Mouse (Mus musculus): ENCODE data around the gene Cacnb3. TPM values are rescaled to one million over a fixed set of nuclear protein-coding genes. Genes with fewer than 3 reads are reported as not detected.
A peak's percentile ranks its signal among the peaks of the same experiment; 100 is the strongest.

Cacnb3 gene
- polyA plus RNA-seq, 1 experiment from 2014 or later = 41.3 TPM

DNA sequence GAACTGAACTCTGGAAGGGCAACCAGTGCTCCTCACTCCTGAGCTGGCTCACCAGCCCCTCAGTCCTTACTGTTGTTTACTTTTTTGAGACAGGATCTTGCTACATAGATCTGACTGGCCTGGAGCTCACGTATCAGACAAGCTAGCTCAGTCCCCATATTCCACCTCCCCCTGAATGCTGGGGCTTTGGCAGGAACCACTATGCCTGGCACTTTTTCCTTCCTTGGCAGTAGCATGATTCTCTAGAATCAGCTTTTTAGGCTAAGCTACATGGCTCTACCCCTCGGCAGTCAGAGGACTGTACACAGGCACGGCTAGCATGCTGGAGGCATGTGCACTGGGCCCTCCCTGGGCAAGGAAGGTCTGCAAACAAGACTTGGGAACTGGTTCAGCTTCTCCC is 17.4 kb downstream of the Cacnb3 start:
- no peak overlapping the region for H3K4me2 ChIP-seq (replicated peaks; ENCODE audit: low read depth, low read length)
- DNase-seq (ENCODE audit: low spot score) (no peak), ATAC-seq (ENCODE audit: low FRiP score) (no peak)
- H3K4me3 ChIP-seq (ENCODE audit: low read depth, low read length) = no peak overlapping the region
- no peaks in the 10 kb centered on the region for H3K27me3 ChIP-seq (ENCODE audit: control insufficient read depth, insufficient read depth, low read length)
- no peak overlapping the region for H3K27ac ChIP-seq (ENCODE audit: low read depth, low read length)
- H3K9me3 ChIP-seq (ENCODE audit: control insufficient read depth, low read length) = no peaks in the 10 kb centered on the region
- H3K36me3 ChIP-seq (ENCODE audit: control insufficient read depth, insufficient read depth, low read length) = peaks cover 40% of the 10 kb centered on the region
- no peak overlapping the region for H3K9ac ChIP-seq (ENCODE audit: low read depth, low read length)
- WGBS = 94% methylated on average over 3 of the region's 3 CpGs
- H3K4me1 ChIP-seq (replicated peaks; ENCODE audit: control insufficient read depth, insufficient read depth, low read length) = no peaks in the 10 kb centered on the region

DNA sequence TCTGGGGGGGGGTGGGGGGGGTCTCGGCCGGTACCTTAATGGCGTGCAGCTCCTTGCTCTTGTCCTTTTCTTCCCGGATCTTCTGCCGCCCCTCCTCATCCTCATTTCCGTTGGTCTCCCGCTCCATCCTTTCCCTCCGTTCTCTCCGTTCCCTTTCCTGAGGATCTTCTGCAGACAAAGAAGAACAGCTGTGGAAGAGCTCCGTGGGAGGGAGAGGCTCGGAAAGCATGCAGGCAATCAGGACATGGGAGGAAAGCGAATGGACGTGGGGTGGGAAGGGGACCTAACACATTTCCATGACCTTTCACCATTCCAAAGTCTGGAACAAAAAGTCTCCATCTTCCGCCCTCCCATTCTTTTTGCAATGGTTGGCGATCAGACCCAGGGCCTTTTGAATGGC is 20.8 kb downstream of the Cacnb3 start:
- ATAC-seq (ENCODE audit: low FRiP score) = no peak
- no peaks in the 10 kb centered on the region for H3K4me1 ChIP-seq (replicated peaks; ENCODE audit: control insufficient read depth, insufficient read depth, low read length)
- peaks cover 35% of the 10 kb centered on the region for H3K36me3 ChIP-seq (ENCODE audit: control insufficient read depth, insufficient read depth, low read length)

GRCm38 (mm10) chr15:98652174-98652573 is 21.5 kb downstream of the Cacnb3 start:
- Histone ChIP-seq H3K36me3 (ENCODE audit: control insufficient read depth, insufficient read depth, low read length) (peaks cover 40% of the 10 kb centered on the region), H3K4me2 (replicated peaks; ENCODE audit: low read depth, low read length) (no peak overlapping the region), H3K27me3 (ENCODE audit: control insufficient read depth, insufficient read depth, low read length) (no peaks in the 10 kb centered on the region), H3K4me1 (replicated peaks; ENCODE audit: control insufficient read depth, insufficient read depth, low read length) (no peaks in the 10 kb centered on the region), H3K9me3 (ENCODE audit: control insufficient read depth, low read length) (no peaks in the 10 kb centered on the region), H3K9ac (ENCODE audit: low read depth, low read length) (no peak overlapping the region), H3K27ac (ENCODE audit: low read depth, low read length) (no peak overlapping the region), H3K4me3 (ENCODE audit: low read depth, low read length) (no peak overlapping the region)
- ATAC-seq (ENCODE audit: low FRiP score) = no peak
- no peak for DNase-seq (ENCODE audit: low spot score)
- 92% methylated on average over 8 of the region's 8 CpGs for WGBS

More for the DNA sequence above, 20.8 kb downstream of the Cacnb3 start:
- DNase-seq (ENCODE audit: low spot score) = no peak
- no peaks in the 10 kb centered on the region for H3K27me3 ChIP-seq (ENCODE audit: control insufficient read depth, insufficient read depth, low read length)
- no peak overlapping the region for H3K9ac ChIP-seq (ENCODE audit: low read depth, low read length)
- H3K4me3 ChIP-seq (ENCODE audit: low read depth, low read length) = no peak overlapping the region
- no peak overlapping the region for H3K4me2 ChIP-seq (replicated peaks; ENCODE audit: low read depth, low read length)
- no peak overlapping the region for H3K27ac ChIP-seq (ENCODE audit: low read depth, low read length)
- H3K9me3 ChIP-seq (ENCODE audit: control insufficient read depth, low read length) = no peaks in the 10 kb centered on the region
- 94% methylated on average over 15 of the region's 15 CpGs for WGBS

GRCm38 (mm10) chr15:98656982-98657751 is 26.5 kb downstream of the Cacnb3 start:
- ATAC-seq (ENCODE audit: low FRiP score) = no peak
- H3K4me1 ChIP-seq (replicated peaks; ENCODE audit: control insufficient read depth, insufficient read depth, low read length) = no peaks in the 10 kb centered on the region
- WGBS = 90% methylated on average over 15 of the region's 15 CpGs
- H3K9me3 ChIP-seq (ENCODE audit: control insufficient read depth, low read length) = no peaks in the 10 kb centered on the region
- DNase-seq (ENCODE audit: low spot score) = no peak
- H3K4me3 ChIP-seq (ENCODE audit: low read depth, low read length) = no peak overlapping the region
- H3K4me2 ChIP-seq (replicated peaks; ENCODE audit: low read depth, low read length) = no peak overlapping the region
- H3K36me3 ChIP-seq (ENCODE audit: control insufficient read depth, insufficient read depth, low read length) = peaks cover 32% of the 10 kb centered on the region
- H3K27ac ChIP-seq (ENCODE audit: low read depth, low read length) = no peak overlapping the region
- H3K9ac ChIP-seq (ENCODE audit: low read depth, low read length) = no peak overlapping the region
- H3K27me3 ChIP-seq (ENCODE audit: control insufficient read depth, insufficient read depth, low read length) = no peaks in the 10 kb centered on the region

DNA sequence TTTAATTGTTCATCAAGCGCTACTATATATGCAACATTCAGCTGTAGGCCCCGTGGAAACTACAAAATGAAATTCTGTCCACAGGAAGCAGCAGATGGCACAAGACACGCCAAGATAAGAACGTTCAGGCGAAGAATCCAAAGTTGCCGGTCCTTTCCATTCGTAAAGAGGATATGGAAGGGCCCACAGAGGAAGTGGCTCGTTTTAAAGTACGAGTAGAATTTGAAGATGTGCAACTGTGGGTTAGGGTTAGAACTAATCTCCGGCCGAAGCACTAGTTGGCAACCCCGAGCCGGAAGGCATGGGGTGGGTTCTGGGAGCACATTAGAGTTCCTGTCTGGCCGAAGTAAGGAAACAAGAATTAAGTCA is 31.5 kb downstream of the Cacnb3 start:
- H3K9me3 ChIP-seq (ENCODE audit: control insufficient read depth, low read length) = no peaks in the 10 kb centered on the region
- H3K9ac ChIP-seq (ENCODE audit: low read depth, low read length) = peak overlapping the region; percentile 86
- WGBS = 2% methylated on average over 14 of the region's 14 CpGs
- no peaks in the 10 kb centered on the region for H3K27me3 ChIP-seq (ENCODE audit: control insufficient read depth, insufficient read depth, low read length)
- H3K36me3 ChIP-seq (ENCODE audit: control insufficient read depth, insufficient read depth, low read length) = peaks cover 10% of the 10 kb centered on the region
- H3K4me1 ChIP-seq (replicated peaks; ENCODE audit: control insufficient read depth, insufficient read depth, low read length) = no peaks in the 10 kb centered on the region
- no peak for DNase-seq (ENCODE audit: low spot score)
- no peak for ATAC-seq (ENCODE audit: low FRiP score)
- peak overlapping the region; percentile 68 for H3K4me2 ChIP-seq (replicated peaks; ENCODE audit: low read depth, low read length)
- H3K4me3 ChIP-seq (ENCODE audit: low read depth, low read length) = peak overlapping the region; percentile 70
- peak overlapping the region; percentile 70 for H3K27ac ChIP-seq (ENCODE audit: low read depth, low read length)

DNA sequence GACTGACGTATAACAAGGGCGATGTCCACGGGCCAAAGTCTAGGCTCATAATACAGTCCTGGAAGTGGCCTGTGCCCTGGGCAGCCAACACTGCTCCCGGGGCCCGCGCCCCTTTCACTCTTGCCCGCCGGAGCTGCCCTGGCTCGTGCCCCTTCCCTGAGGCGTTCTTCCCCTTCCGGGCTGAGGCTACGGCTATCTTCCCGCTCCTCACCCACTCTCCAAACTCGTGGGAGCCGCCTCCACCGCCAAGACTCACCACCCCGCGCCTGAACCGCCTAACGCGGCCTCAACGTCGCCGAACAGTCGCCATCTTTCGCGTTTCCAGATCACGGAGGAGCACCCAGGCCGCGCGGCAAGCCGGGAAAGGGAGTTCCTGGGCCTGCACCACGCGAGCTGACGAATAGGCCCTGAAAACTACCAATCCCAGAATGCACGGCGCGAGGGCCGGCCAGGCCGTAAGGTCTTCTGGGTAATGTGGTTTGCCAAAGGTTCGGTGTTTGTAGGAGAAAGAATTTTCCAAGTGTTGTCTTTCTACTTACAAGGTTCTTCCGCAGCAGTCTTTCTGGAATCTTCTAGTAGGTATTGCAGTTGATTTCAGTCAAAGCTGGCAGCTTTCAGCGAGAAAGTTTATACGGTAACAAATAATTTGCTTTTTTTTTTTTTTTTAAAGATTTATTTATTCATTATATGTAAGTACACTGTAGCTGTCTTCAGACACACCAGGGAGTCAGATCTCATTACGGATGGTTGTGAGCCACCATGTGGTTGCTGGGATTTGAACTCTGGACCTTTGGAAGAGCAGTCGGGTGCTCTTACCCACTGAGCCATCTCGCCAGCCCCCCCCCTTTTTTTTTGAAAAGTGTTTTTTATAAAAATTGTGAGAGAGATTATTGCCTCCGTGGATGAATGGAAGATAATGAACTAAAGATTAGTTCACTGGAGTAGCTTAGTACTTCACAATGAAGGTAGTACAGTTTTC is 32.2 kb downstream of the Cacnb3 start, which contains the start of gene Ddx23:
Ddx23 (minus strand) TSS at position 328 of the 979 bp plus-strand sequence.
- 5% methylated on average over 46 of the region's 48 CpGs for WGBS
- Histone ChIP-seq H3K9ac (ENCODE audit: low read depth, low read length) (peak within 1 kb of the TSS; percentile 86), H3K4me1 (replicated peaks; ENCODE audit: control insufficient read depth, insufficient read depth, low read length) (no peaks in the 10 kb centered on the region), H3K36me3 (ENCODE audit: control insufficient read depth, insufficient read depth, low read length) (peaks cover 4% of the 10 kb centered on the region), H3K27me3 (ENCODE audit: control insufficient read depth, insufficient read depth, low read length) (no peaks in the 10 kb centered on the region), H3K9me3 (ENCODE audit: control insufficient read depth, low read length) (no peaks in the 10 kb centered on the region), H3K4me2 (replicated peaks; ENCODE audit: low read depth, low read length) (peak within 1 kb of the TSS; percentile 68), H3K27ac (ENCODE audit: low read depth, low read length) (peak within 1 kb of the TSS; percentile 70), H3K4me3 (ENCODE audit: low read depth, low read length) (peak within 1 kb of the TSS; percentile 70)
- DNase-seq (ENCODE audit: low spot score) = peak; percentile 97
- peak; percentile 98 for ATAC-seq (ENCODE audit: low FRiP score)

DNA sequence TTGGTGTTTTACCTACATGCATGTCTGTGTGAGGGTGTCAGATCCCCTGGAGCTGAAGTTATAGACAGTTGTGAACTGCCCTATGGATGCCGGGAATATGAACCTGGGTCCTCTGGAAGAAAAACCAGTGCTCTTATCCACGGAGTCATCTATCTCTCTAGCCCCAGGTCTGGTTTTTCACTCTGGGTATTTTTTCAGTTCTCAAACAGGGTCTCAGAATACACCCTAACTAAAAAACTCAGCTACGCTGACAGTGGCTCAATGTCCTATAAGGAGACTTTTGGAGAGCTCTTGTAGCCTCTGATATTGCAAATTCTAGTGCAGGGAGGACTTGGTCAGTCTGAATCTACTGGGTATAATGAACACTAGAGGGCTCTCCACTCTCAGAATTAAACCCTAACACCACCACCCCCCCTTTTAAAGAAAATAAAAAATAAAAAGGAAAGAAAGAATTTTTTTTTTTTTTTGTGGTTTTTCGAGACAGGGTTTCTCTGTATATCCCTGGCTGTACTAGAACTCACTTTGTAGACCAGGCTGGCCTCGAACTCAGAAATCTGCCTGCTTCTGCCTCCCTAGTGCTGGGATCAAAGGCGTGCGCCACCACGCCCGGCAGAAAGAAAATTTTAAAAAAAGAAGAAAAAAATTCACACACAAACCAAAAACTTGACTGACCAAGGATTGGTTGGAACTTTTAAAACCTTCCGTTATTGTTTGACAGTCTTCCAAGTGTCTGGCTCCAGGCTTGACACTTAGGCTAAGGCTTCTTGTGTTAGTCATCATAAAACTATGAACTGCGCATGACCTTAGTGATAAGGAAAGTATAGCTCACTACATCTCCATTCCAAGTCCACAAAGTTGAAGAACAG is 33.6 kb downstream of the Cacnb3 start:
- Histone ChIP-seq H3K9ac (ENCODE audit: low read depth, low read length) (no peak overlapping the region), H3K36me3 (ENCODE audit: control insufficient read depth, insufficient read depth, low read length) (no peaks in the 10 kb centered on the region), H3K4me3 (ENCODE audit: low read depth, low read length) (no peak overlapping the region), H3K27me3 (ENCODE audit: control insufficient read depth, insufficient read depth, low read length) (no peaks in the 10 kb centered on the region), H3K9me3 (ENCODE audit: control insufficient read depth, low read length) (no peaks in the 10 kb centered on the region), H3K4me1 (replicated peaks; ENCODE audit: control insufficient read depth, insufficient read depth, low read length) (no peaks in the 10 kb centered on the region), H3K27ac (ENCODE audit: low read depth, low read length) (no peak overlapping the region), H3K4me2 (replicated peaks; ENCODE audit: low read depth, low read length) (no peak overlapping the region)
- WGBS = 86% methylated on average over 11 of the region's 11 CpGs
- ATAC-seq (ENCODE audit: low FRiP score) (no peak), DNase-seq (ENCODE audit: low spot score) (no peak)

DNA sequence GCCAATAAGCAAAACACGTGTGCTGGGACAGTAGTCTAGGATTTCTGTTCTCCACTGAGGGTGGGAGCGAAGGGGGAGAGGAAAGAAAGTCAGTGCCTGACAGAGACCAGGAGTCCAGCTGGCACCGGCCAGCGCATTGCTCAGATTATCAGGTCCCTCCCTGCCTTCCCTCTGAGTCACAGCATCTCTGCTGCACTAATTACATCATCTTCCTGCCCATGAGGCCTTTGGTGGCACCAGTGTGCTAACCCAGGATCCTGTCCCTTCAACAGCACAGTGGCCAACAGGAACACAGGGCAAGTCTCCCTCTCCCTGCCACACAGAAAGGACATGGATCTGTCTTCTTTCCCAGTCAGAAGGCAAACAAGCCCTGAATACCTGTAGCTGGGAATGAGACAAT is 42.0 kb downstream of the Cacnb3 start:
- Histone ChIP-seq H3K36me3 (ENCODE audit: control insufficient read depth, insufficient read depth, low read length) (no peaks in the 10 kb centered on the region), H3K9me3 (ENCODE audit: control insufficient read depth, low read length) (no peaks in the 10 kb centered on the region), H3K4me1 (replicated peaks; ENCODE audit: control insufficient read depth, insufficient read depth, low read length) (peaks cover 14% of the 10 kb centered on the region), H3K9ac (ENCODE audit: low read depth, low read length) (no peak overlapping the region), H3K27ac (ENCODE audit: low read depth, low read length) (no peak overlapping the region), H3K4me3 (ENCODE audit: low read depth, low read length) (no peak overlapping the region), H3K27me3 (ENCODE audit: control insufficient read depth, insufficient read depth, low read length) (peaks cover 11% of the 10 kb centered on the region), H3K4me2 (replicated peaks; ENCODE audit: low read depth, low read length) (no peak overlapping the region)
- ATAC-seq (ENCODE audit: low FRiP score) = no peak
- DNase-seq (ENCODE audit: low spot score) = no peak
- 88% methylated on average over 4 of the region's 4 CpGs for WGBS
